In the genomic region with DNA sequence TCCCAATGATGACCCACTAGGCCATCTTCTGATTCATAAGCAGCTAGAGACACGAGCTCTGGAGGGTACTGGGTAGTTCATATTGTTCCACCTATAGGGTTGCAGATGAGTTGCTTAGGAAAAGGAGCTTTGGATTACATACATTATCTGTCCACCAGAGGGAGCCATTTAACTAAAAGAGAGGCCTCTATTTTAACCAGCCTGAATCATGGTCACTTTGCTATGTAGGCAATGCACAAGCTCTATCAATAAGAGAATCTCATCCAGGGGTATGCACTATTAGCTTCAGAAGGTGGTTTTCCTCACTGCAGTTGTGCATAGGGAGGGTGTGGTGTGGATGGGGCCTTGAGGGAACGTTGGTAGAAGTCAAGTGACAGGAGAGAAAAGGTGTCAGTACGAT, we compare ENCODE assay signal across 9 mouse cellular contexts.
DNase-seq lines count a peak whose midpoint lies in the region; ATAC-seq and TF ChIP-seq lines count a peak whose summit lies in the region.
"Had no signal": no experiment of that assay in that cellular context is flagged by ENCODE, and none has a peak within 500 bp of the region (broad histone marks: within the 10 kb centered on the region; RNA-seq: fewer than 3 reads in every experiment).

No protein-coding gene starts in this region.

- peak; percentile 33 for DNase-seq in ovary, postnatal 14 days (ENCODE audit: low spot score)
- DNase-seq in ovary, postnatal 10 days (ENCODE audit: low spot score) = no peak
- DNase-seq in c-Kit-positive CD71-positive TER-119-negative erythroid progenitor cells, embryonic 14.5 days (ENCODE audit: low read depth) = peak; percentile 24
- peak; percentile 89 for DNase-seq in forebrain, postnatal 0 days
- DNase-seq in kidney, postnatal 14 days = peak; percentile 24
- peak; percentile 49 for DNase-seq in lung, postnatal 10 days
- DNase-seq in splenic B cell, adult 2 months (ENCODE audit: low read depth, low spot score) = peak; percentile 6
- no peak for DNase-seq in spleen, postnatal 36 days (ENCODE audit: low spot score in 2 of 2)

- 36% methylated on average over 3 of the region's 3 CpGs for WGBS in forebrain, postnatal 0 days

- ATAC-seq in forebrain, postnatal 0 days = peak; percentile 85

- no peak overlapping the region for H3K4me3 ChIP-seq in forebrain, postnatal 0 days (ENCODE audit: low read depth, low read length)

- H3K4me1 ChIP-seq in forebrain, postnatal 0 days (ENCODE audit: insufficient read depth) = no peaks in the 10 kb centered on the region

- H3K27ac ChIP-seq in forebrain, postnatal 0 days (ENCODE audit: low read depth, low read length) = no peak overlapping the region
- H3K27ac ChIP-seq: macrophage had no signal

- peak; percentile 79 for TF ChIP-seq CTCF in forebrain, postnatal 0 days (IDR thresholded peaks at IDR 0.05; ENCODE audit: low read depth)

- H3K27me3 ChIP-seq in forebrain, postnatal 0 days (ENCODE audit: insufficient read depth, low read length) = no peaks in the 10 kb centered on the region
- no peaks in the 10 kb centered on the region for H3K27me3 ChIP-seq in splenic B cell, adult 2 months (ENCODE audit: control insufficient read depth, insufficient read depth, low read length, poor library complexity, severe bottlenecking)

- no peak overlapping the region for H3K4me2 ChIP-seq in forebrain, postnatal 0 days (ENCODE audit: low read depth)

- no peaks in the 10 kb centered on the region for H3K9me3 ChIP-seq in forebrain, postnatal 0 days (ENCODE audit: low read length)

- no peaks in the 10 kb centered on the region for H3K36me3 ChIP-seq in forebrain, postnatal 0 days (ENCODE audit: insufficient read depth)
- H3K36me3 ChIP-seq in splenic B cell, adult 2 months (ENCODE audit: control insufficient read depth, insufficient read depth, low read length, poor library complexity, severe bottlenecking) = no peaks in the 10 kb centered on the region

- no peak overlapping the region for H3K9ac ChIP-seq in forebrain, postnatal 0 days

Comparison
In these comparisons a context has a peak if more than half of its experiments do, and no peak if none do; other contexts are left out.
1. DNase-seq: peak in ovary, postnatal 14 days (single experiment), c-Kit-positive CD71-positive TER-119-negative erythroid progenitor cells, embryonic 14.5 days (single experiment), forebrain, postnatal 0 days (single experiment), kidney, postnatal 14 days (single experiment), lung, postnatal 10 days (single experiment) and splenic B cell, adult 2 months (single experiment); none in ovary, postnatal 10 days (single experiment) and spleen, postnatal 36 days (0 of 2).